Mouse (Mus musculus) T-helper 2 cell (primary cell): ENCODE data around the gene Efnb3.

Experiments
- in situ Hi-C: fragments of 300-600 bp; cut with MboI, MseI; formaldehyde crosslinking; loops from one replicate; pipeline ENCODE4 v1.15.1; 2025; ENCODE audit warnings: high pct_unique_total_duplicates

The Efnb3 gene

GRCm38 (mm10) chr11:69516661-69517060 is 43.3 kb downstream of the Efnb3 start:
- in situ Hi-C loops: loop anchor here (25.0 kb wide), 1 partner anchor 254 kb away; no protein-coding TSS in a partner anchor

GRCm38 (mm10) chr11:69516151-69516640 is 43.8 kb downstream of the Efnb3 start:
- in situ Hi-C loops: loop anchor here (25.0 kb wide), 1 partner anchor 254 kb away; no protein-coding TSS in a partner anchor

GRCm38 (mm10) chr11:69513840-69514239 is 46.2 kb downstream of the Efnb3 start:
- in situ Hi-C loops: loop anchor here (25.0 kb wide), 1 partner anchor 252 kb away; no protein-coding TSS in a partner anchor

GRCm38 (mm10) chr11:69510796-69511496 is 49.1 kb downstream of the Efnb3 start:
- in situ Hi-C loops: loop anchor here (25.0 kb wide), 1 partner anchor 249 kb away; no protein-coding TSS in a partner anchor
